Mouse (Mus musculus) heart, adult 2 months (tissue): ENCODE data around the gene Kcns1. TPM values are rescaled to one million over a fixed set of nuclear protein-coding genes. Genes with fewer than 3 reads are reported as not detected.

Experiments used
- DNase-seq, 2 experiments: peaks; one replicate each; pipeline ENCODE4 v3.0.0; 2021
- H3K27ac ChIP-seq: fragments of 200-600 bp; 2 replicates; pipeline ENCODE4 v1.8.1; 2022
- H3K27me3 ChIP-seq: fragments of 200-500 bp; 2 replicates; pipeline ENCODE4 v1.6.1; 2012; ENCODE audit warnings: mild to moderate bottlenecking, low read length, inconsistent platforms, mixed read lengths; ENCODE audit not compliant: control insufficient read depth, insufficient read depth
- H3K36me3 ChIP-seq: fragments of 200-500 bp; 2 replicates; pipeline ENCODE4 v1.6.1; 2012; ENCODE audit warnings: low read length, inconsistent platforms; ENCODE audit not compliant: control insufficient read depth, insufficient read depth
- H3K4me1 ChIP-seq: fragments of 200-500 bp; 2 replicates; pipeline ENCODE4 v1.6.1; 2011; ENCODE audit warnings: low read length; ENCODE audit not compliant: control insufficient read depth, insufficient read depth
- H3K4me3 ChIP-seq: fragments of 200-600 bp; 2 replicates; pipeline ENCODE4 v1.8.1; 2022
- H3K79me2 ChIP-seq: fragments of 200-500 bp; replicated peaks from 2 replicates; pipeline ENCODE4 v1.6.1; 2012; ENCODE audit warnings: mild to moderate bottlenecking, inconsistent platforms, low read length, moderate library complexity, mixed read lengths; ENCODE audit not compliant: control insufficient read depth, insufficient read depth
- H3K9ac ChIP-seq: fragments of 200-500 bp; 2 replicates; pipeline ENCODE4 v1.6.1; 2012; ENCODE audit warnings: low read depth, mild to moderate bottlenecking, control low read depth, inconsistent platforms, low read length, mixed read lengths
- CTCF ChIP-seq: fragments of 200-600 bp; IDR thresholded peaks from 2 replicates; pipeline ENCODE4 v1.8.1; 2022; ENCODE audit warnings: antibody characterized with exemption, mild to moderate bottlenecking, moderate library complexity
- EP300 ChIP-seq: fragments of 200-500 bp; IDR thresholded peaks from 2 replicates; pipeline ENCODE4 v1.6.1; 2011; ENCODE audit warnings: low read depth, low read length, control low read depth; ENCODE audit not compliant: insufficient read depth
- POLR2A ChIP-seq: fragments of 200-500 bp; IDR thresholded peaks from 2 replicates; pipeline ENCODE4 v1.6.1; 2011; ENCODE audit warnings: mild to moderate bottlenecking, low read depth, low read length, control low read depth; ENCODE audit not compliant: insufficient read depth
- WGBS: fragments of 180-500 bp; shearing (Covaris S2); methylation state at CpG from one replicate; pipeline ENCODE4 v1.1.7; 2018; 5-methylcytosine and 5-hydroxymethylcytosine counted together
- intact Hi-C: fragments of 180-260 bp; cut with DNase I; formaldehyde crosslinking; loops from one replicate; pipeline ENCODE4 v1.15.1; 2025
- polyA plus RNA-seq: library from polyadenylated mRNA; depleted of rRNA; stranded (reverse); fragments of >200 nt; gene quantifications from 2 replicates; pipeline ENCODE4 v1.2.3, GENCODE M21; 2012
- total RNA-seq, 2 experiments: library from RNA; stranded (reverse); gene quantifications; 2 replicates each; pipeline ENCODE4 v1.2.3; 2021

The Kcns1 gene
- total and polyA plus RNA-seq, 3 experiments = 0.18 TPM; not detected in 2

DNA sequence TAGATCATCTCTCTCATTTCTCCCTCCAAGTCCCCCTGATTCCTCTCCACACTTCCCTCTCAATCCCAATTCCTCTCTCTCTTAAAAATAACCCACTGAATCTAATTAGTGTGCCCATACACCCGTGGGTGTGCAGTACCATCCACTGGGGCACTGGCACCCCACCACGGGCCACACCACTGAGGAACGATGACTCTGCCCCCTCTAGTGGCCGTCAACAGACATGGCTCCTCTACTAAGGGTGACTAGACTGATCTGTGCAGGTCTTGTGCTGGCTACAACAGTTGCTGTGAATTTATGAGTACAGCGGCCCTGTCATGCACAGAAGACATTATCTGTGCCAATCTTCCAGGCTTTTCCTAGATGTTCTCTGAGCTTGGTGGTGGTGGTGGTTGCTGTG is 17.8 kb upstream of the Kcns1 start:
- Histone ChIP-seq H3K4me1 (no peaks in the 10 kb centered on the region; the same call in 1 of the 2 replicates), H3K4me3 (no peak overlapping the region), H3K79me2 (no peaks in the 10 kb centered on the region), H3K9ac (no peak overlapping the region), H3K27me3 (no peaks in the 10 kb centered on the region), H3K27ac (no peak overlapping the region), H3K36me3 (no peaks in the 10 kb centered on the region)
- DNase-seq = no peak
- TF ChIP-seq EP300 = no peak
- no peak for TF ChIP-seq POLR2A
- peak; percentile 61 for TF ChIP-seq CTCF
- intact Hi-C loops = no loop called here
- 25% methylated on average over 5 of the region's 5 CpGs for WGBS

- DNase-seq = no peak
- no peak overlapping the region for H3K9ac ChIP-seq
- intact Hi-C loops = no loop called here
These were observed 13.3 kb upstream of the Kcns1 start for GRCm38 (mm10) chr2:164184145-164184719.

DNA sequence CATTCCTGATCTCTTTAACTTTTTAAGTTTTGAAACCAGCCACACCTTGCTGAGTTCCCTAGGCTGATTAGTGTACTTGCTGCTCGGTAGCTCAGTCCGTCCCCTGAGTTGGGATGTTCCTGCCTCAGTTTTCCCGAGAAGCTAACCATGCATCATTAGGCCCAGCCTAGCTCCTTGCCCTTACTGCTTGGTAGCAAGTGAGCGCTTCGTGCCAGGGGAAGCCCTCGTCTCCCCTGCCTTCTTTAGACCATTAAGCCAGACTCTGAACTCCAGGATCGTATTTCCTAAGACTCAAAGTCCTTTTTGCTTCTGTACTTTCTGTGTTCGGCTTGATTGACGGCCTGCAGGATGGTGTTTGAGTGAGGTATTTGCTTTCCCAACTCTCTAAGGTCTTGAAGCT is 12.4 kb upstream of the Kcns1 start:
- no peak for DNase-seq
- H3K4me3 ChIP-seq = no peak overlapping the region
- no peak overlapping the region for H3K27ac ChIP-seq
- no peaks in the 10 kb centered on the region for H3K27me3 ChIP-seq
- no peaks in the 10 kb centered on the region; the same call in 1 of the 2 replicates for H3K4me1 ChIP-seq
- TF ChIP-seq EP300 (no peak), POLR2A (no peak), CTCF (no peak)
- intact Hi-C loops = no loop called here
- H3K36me3 ChIP-seq = no peaks in the 10 kb centered on the region
- no peaks in the 10 kb centered on the region for H3K79me2 ChIP-seq
- 90% methylated on average over 9 of the region's 9 CpGs for WGBS
- no peak overlapping the region for H3K9ac ChIP-seq

More at GRCm38 (mm10) chr2:164184145-164184719, 13.3 kb upstream of the Kcns1 start:
- no peaks in the 10 kb centered on the region for H3K79me2 ChIP-seq
- no peak overlapping the region for H3K27ac ChIP-seq
- no peak overlapping the region for H3K4me3 ChIP-seq
- no peaks in the 10 kb centered on the region for H3K36me3 ChIP-seq
- no peaks in the 10 kb centered on the region for H3K27me3 ChIP-seq
- 34% methylated on average over 9 of the region's 9 CpGs for WGBS
- H3K4me1 ChIP-seq = no peaks in the 10 kb centered on the region; the same call in 1 of the 2 replicates
- TF ChIP-seq EP300 (no peak), CTCF (no peak), POLR2A (no peak)

- TF ChIP-seq CTCF (no peak), POLR2A (no peak), EP300 (no peak)
- Histone ChIP-seq H3K27ac (no peak within 1 kb of the TSS), H3K79me2 (no peaks in the 10 kb centered on the region), H3K4me1 (no peaks in the 10 kb centered on the region; the same call in 1 of the 2 replicates), H3K9ac (no peak within 1 kb of the TSS), H3K36me3 (no peaks in the 10 kb centered on the region), H3K4me3 (no peak within 1 kb of the TSS), H3K27me3 (no peaks in the 10 kb centered on the region)
- WGBS = 72% methylated on average over 7 of the region's 7 CpGs
- intact Hi-C loops = no loop called here
- no peak for DNase-seq
These were observed 11.9 kb upstream of the Kcns1 start, which contains the start of gene Wfdc5 for GRCm38 (mm10) chr2:164182692-164183255. TSS of gene Wfdc5 (minus strand) at chr2:164182742.

DNA sequence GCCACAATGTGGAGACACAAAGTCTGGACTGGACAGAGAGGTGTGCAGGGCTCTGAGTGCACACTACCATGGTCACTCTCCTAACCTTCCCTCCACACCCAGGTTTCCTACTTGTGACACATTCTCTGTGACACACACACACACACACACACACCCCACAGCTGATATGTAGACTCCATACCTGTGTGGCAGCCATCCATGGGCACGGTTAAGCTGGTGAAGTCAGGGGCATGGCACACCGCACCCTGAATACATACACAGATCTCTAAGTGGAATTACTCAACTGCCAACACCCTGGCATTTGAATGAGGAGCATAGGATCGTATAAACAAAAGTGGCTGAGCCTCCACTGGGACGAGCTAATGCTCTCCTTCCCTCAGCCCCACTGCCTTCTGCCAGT is 9.9 kb upstream of the Kcns1 start:
- H3K36me3 ChIP-seq = no peaks in the 10 kb centered on the region
- no peaks in the 10 kb centered on the region for H3K79me2 ChIP-seq
- TF ChIP-seq POLR2A = no peak
- H3K4me1 ChIP-seq = no peaks in the 10 kb centered on the region; the same call in 1 of the 2 replicates
- intact Hi-C loops = loop anchor here (2.0 kb wide), 1 partner anchor 74 kb away; no protein-coding TSS in a partner anchor
- WGBS = 80% methylated on average over 4 of the region's 4 CpGs
- no peak overlapping the region for H3K4me3 ChIP-seq
- no peak overlapping the region for H3K9ac ChIP-seq
- DNase-seq = no peak
- no peak overlapping the region for H3K27ac ChIP-seq
- H3K27me3 ChIP-seq = no peaks in the 10 kb centered on the region

- Histone ChIP-seq H3K4me1 (no peaks in the 10 kb centered on the region; the same call in 1 of the 2 replicates), H3K27ac (no peak overlapping the region), H3K36me3 (no peaks in the 10 kb centered on the region), H3K27me3 (no peaks in the 10 kb centered on the region), H3K79me2 (no peaks in the 10 kb centered on the region), H3K4me3 (no peak overlapping the region), H3K9ac (no peak overlapping the region)
- no peak for DNase-seq
- no peak for TF ChIP-seq POLR2A
- TF ChIP-seq CTCF = peak; percentile 55
- no peak for TF ChIP-seq EP300
- intact Hi-C loops = loop anchor here (2.0 kb wide), 1 partner anchor 73 kb away; no protein-coding TSS in a partner anchor
- 43% methylated on average over 3 of the region's 3 CpGs for WGBS
These were observed 9.2 kb upstream of the Kcns1 start for GRCm38 (mm10) chr2:164180124-164180523.
